ENCODE assay signal across 8 mouse cellular contexts in the genomic region with DNA sequence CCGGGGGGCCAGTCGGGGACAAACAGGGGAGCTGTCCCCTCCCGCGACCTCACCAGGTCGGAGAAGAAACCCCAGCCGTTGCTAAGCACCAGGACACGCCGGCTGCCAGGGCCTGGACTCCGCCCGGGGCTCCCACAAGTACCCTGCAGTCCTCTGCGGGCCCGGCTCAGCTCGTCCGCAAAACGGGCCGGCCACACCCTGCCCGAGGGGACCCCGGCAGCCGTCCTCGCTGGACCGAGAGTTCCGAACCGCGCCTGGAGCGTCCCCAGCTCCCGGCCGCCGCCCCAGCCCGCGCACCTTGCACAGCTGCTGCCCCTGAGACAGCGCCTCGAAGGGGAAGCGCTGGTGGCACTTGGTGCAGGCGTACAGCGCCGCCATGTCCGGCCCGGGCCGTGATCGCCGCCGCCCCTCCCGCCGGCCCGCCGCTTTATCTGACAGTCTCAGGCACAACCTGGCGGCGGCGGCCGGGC. TPM values are rescaled to one million over a fixed set of nuclear protein-coding genes. Genes with fewer than 3 reads are reported as not detected.
A peak's percentile ranks its signal among the peaks of the same experiment; 100 is the strongest.
DNase-seq lines count a peak whose midpoint lies in the region; ATAC-seq and TF ChIP-seq lines count a peak whose summit lies in the region.

No protein-coding gene starts in this region.

- peak; percentile 23; the same call in 1 of the 2 replicates for ATAC-seq in cerebellum, adult (ENCODE audit: insufficient number of reproducible peaks, low FRiP score, low TSS enrichment)
- ATAC-seq in heart, embryonic 12.5 days (ENCODE audit: insufficient number of reproducible peaks, low FRiP score) = peak; percentile 70
- peak; percentile 40 for ATAC-seq in limb, embryonic 15.5 days (ENCODE audit: insufficient number of reproducible peaks, low FRiP score, low TSS enrichment, low read depth)
- peak; percentile 66 for ATAC-seq in midbrain, embryonic 16.5 days

- H3K4me1 ChIP-seq in spleen, adult 2 months (ENCODE audit: control insufficient read depth, insufficient read depth, insufficient read length) = no peaks in the 10 kb centered on the region; the same call in 1 of the 2 replicates
- H3K4me1 ChIP-seq in heart, embryonic 12.5 days (replicated peaks) = peaks cover 12% of the 10 kb centered on the region
- peaks cover 11% of the 10 kb centered on the region for H3K4me1 ChIP-seq in limb, embryonic 15.5 days
- peaks cover 15% of the 10 kb centered on the region for H3K4me1 ChIP-seq in midbrain, embryonic 16.5 days (ENCODE audit: control insufficient read depth, insufficient read depth, low read length)

- H3K4me2 ChIP-seq in heart, embryonic 12.5 days = peak overlapping the region; percentile 90
- peak overlapping the region; percentile 70 for H3K4me2 ChIP-seq in limb, embryonic 15.5 days
- peak overlapping the region; percentile 73 for H3K4me2 ChIP-seq in midbrain, embryonic 16.5 days (ENCODE audit: low read length)

- H3K36me3 ChIP-seq in spleen, adult 2 months (ENCODE audit: control insufficient read depth, insufficient read depth, low read length) = 0 out of 2 replicates have a peak, but pooled peaks cover 2% of the 10 kb centered on the region
- peaks cover 29% of the 10 kb centered on the region for H3K36me3 ChIP-seq in heart, embryonic 12.5 days
- H3K36me3 ChIP-seq in limb, embryonic 15.5 days = peaks cover 22% of the 10 kb centered on the region
- peaks cover under 1% of the 10 kb centered on the region; the same call in 1 of the 2 replicates for H3K36me3 ChIP-seq in midbrain, embryonic 16.5 days (ENCODE audit: control insufficient read depth, insufficient read depth, low read length)

- peak; percentile 21 for TF ChIP-seq POLR2A in spleen, adult 2 months (IDR thresholded peaks at IDR 0.05; ENCODE audit: low read depth, low read length)

- 1% methylated on average over 45 of the region's 50 CpGs for WGBS in spleen, adult 2 months
- WGBS in heart, embryonic 12.5 days = under 1% methylated on average over 49 of the region's 50 CpGs
- WGBS in limb, embryonic 15.5 days = under 1% methylated on average over 45 of the region's 50 CpGs
- 1% methylated on average over 46 of the region's 50 CpGs for WGBS in midbrain, embryonic 16.5 days

- peak overlapping the region; percentile 92 for H3K27ac ChIP-seq in spleen, adult 2 months (ENCODE audit: insufficient read depth, low read length)
- peak overlapping the region; percentile 72 for H3K27ac ChIP-seq in heart, embryonic 12.5 days (ENCODE audit: poor library complexity, severe bottlenecking)
- peak overlapping the region; percentile 78 for H3K27ac ChIP-seq in limb, embryonic 15.5 days
- peak overlapping the region; percentile 91 for H3K27ac ChIP-seq in midbrain, embryonic 16.5 days (ENCODE audit: low read length)

- H3K9me3 ChIP-seq in heart, embryonic 12.5 days (replicated peaks) = no peaks in the 10 kb centered on the region
- H3K9me3 ChIP-seq in limb, embryonic 15.5 days = no peaks in the 10 kb centered on the region
- no peaks in the 10 kb centered on the region for H3K9me3 ChIP-seq in midbrain, embryonic 16.5 days (replicated peaks; ENCODE audit: control insufficient read depth, low read length, poor library complexity, severe bottlenecking)

- H3K9ac ChIP-seq in heart, embryonic 12.5 days = peak overlapping the region; percentile 82
- peak overlapping the region; percentile 92 for H3K9ac ChIP-seq in limb, embryonic 15.5 days
- H3K9ac ChIP-seq in midbrain, embryonic 16.5 days (ENCODE audit: low read depth, low read length) = peak overlapping the region; percentile 96

- DNase-seq in cerebellum, adult 9-11 months = no peak
- peak in 1 of 2 experiments; percentile 48 for DNase-seq in spleen, adult 2 months (ENCODE audit: low read depth in 1 of 2, low spot score in 2 of 2)
- DNase-seq in spleen, adult 12 weeks (ENCODE audit: low spot score) = no peak
- DNase-seq in urinary bladder, postnatal 4 days (ENCODE audit: low spot score in 2 of 2) = no peak

- TF ChIP-seq CTCF in spleen, adult 2 months (IDR thresholded peaks at IDR 0.05; ENCODE audit: extremely low read depth, insufficient read depth, insufficient read length, insufficient replicate concordance) = no peak

- H3K4me3 ChIP-seq in spleen, adult 2 months (ENCODE audit: extremely low read depth, insufficient read depth, insufficient read length) = peak overlapping the region; percentile 97
- peak overlapping the region; percentile 89 for H3K4me3 ChIP-seq in heart, embryonic 12.5 days
- peak overlapping the region; percentile 92 for H3K4me3 ChIP-seq in limb, embryonic 15.5 days
- peak overlapping the region; percentile 98 for H3K4me3 ChIP-seq in midbrain, embryonic 16.5 days (ENCODE audit: low read depth, low read length)

- no peaks in the 10 kb centered on the region for H3K27me3 ChIP-seq in spleen, adult 2 months (ENCODE audit: control insufficient read depth, insufficient read depth, low read length)
- H3K27me3 ChIP-seq in heart, embryonic 12.5 days (replicated peaks) = no peaks in the 10 kb centered on the region
- no peaks in the 10 kb centered on the region for H3K27me3 ChIP-seq in limb, embryonic 15.5 days
- no peaks in the 10 kb centered on the region for H3K27me3 ChIP-seq in midbrain, embryonic 16.5 days (ENCODE audit: control insufficient read depth, insufficient read depth, low read depth, low read length)

RNA-seq across cellular contexts. Expression of a gene that starts 0.3 kb away (rescaled TPM):
- polyA plus RNA-seq in spleen, adult 2 months (2012; rRNA removed) = 7.2 and 9.1 TPM in 2 replicates
- polyA plus RNA-seq in heart, embryonic 12.5 days (2016; fragmentation: Nextera tagmentation; extraction: Ambion mirVana) = 25.9 and 29.0 TPM in 2 replicates
- 43.9 and 47.4 TPM in 2 replicates for polyA plus RNA-seq in limb, embryonic 15.5 days (2015; fragmentation: Nextera tagmentation; extraction: Ambion mirVana)
- polyA plus RNA-seq in midbrain, embryonic 16.5 days (2015; fragmentation: Nextera tagmentation; extraction: Ambion mirVana) = 41.8 and 42.7 TPM in 2 replicates

RNA-seq across cellular contexts. Expression of a gene that starts 37.8 kb away (rescaled TPM):
- 6.3 and 6.8 TPM in 2 replicates for polyA plus RNA-seq in spleen, adult 2 months (2012; rRNA removed)
- polyA plus RNA-seq in heart, embryonic 12.5 days (2016; fragmentation: Nextera tagmentation; extraction: Ambion mirVana) = 60.1 and 60.9 TPM in 2 replicates
- polyA plus RNA-seq in limb, embryonic 15.5 days (2015; fragmentation: Nextera tagmentation; extraction: Ambion mirVana) = 61.6 and 63.4 TPM in 2 replicates
- polyA plus RNA-seq in midbrain, embryonic 16.5 days (2015; fragmentation: Nextera tagmentation; extraction: Ambion mirVana) = 174 and 177 TPM in 2 replicates

RNA-seq across cellular contexts. Expression of a gene that starts 51.8 kb away (rescaled TPM):
- polyA plus RNA-seq in spleen, adult 2 months (2012; rRNA removed) = 37.5 and 39.9 TPM in 2 replicates
- polyA plus RNA-seq in heart, embryonic 12.5 days (2016; fragmentation: Nextera tagmentation; extraction: Ambion mirVana) = 0.19 and 0.23 TPM in 2 replicates
- 0.36 and 0.41 TPM in 2 replicates for polyA plus RNA-seq in limb, embryonic 15.5 days (2015; fragmentation: Nextera tagmentation; extraction: Ambion mirVana)
- 0.05 TPM in 1 of 2 replicates, not detected in the other for polyA plus RNA-seq in midbrain, embryonic 16.5 days (2015; fragmentation: Nextera tagmentation; extraction: Ambion mirVana)

Comparison
In these comparisons a context has a peak if more than half of its experiments do, and no peak if none do; other contexts are left out.
1. RNA of a gene that starts 51.8 kb away (polyA plus RNA-seq): 37.5 to 39.9 TPM in spleen, adult 2 months; 0.36 to 0.41 TPM in limb, embryonic 15.5 days, 0.19 to 0.23 TPM in heart, embryonic 12.5 days and 0.05 TPM in midbrain, embryonic 16.5 days; every median in the first group is over 10 times any median in the second.
2. Peak in every context shown above with its lines, with median percentiles within 50 percentile points of each other: ATAC-seq, H3K27ac ChIP-seq, H3K4me3 ChIP-seq, H3K4me2 ChIP-seq and H3K9ac ChIP-seq.